Mouse (Mus musculus): ENCODE data around the gene Sept11. TPM values are rescaled to one million over a fixed set of nuclear protein-coding genes. Genes with fewer than 3 reads are reported as not detected.

The Sept11 gene
- total and polyA plus RNA-seq, 3 experiments = 34.9 to 245 (median 87.2) TPM

DNA sequence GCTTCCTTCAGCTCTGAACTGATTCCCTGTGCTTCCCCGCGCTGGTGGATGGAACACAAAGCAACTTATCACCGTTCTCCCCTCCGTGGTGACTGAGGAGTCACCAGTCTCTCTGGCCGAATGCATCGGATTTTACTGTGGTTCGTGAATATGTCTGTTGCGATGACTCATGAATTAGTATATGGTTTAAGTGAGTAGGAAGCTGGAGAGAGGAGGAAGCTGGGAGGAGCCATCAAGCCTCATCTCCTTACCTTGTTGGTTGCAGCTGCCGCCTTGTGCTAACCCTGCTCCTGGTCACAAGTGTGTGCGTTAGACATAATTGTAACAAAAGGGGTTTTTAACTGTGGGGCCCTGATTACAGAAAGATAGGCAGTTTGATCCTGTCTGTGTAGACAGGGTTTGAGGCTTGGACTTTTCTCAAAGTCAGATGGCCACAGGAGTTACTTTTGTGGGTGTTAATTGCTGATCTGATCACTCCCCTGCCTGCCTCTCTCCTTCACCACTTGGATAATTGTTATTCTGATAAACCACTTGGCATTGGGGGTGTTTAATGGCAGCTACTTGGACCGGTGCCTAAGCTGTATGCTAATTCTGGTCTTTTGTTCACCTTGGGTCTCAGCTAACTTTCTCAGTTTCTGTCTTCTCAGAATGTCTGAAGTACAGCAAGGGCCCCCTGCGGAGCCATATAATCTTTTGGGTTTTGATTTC, 33.1 kb downstream of the Sept11 start:
- Histone ChIP-seq H3K79me2 (ENCODE audit: control insufficient read depth, insufficient read depth, low read length, poor library complexity) (peaks cover 50% of the 10 kb centered on the region), H3K9ac (ENCODE audit: control insufficient read depth, low read depth, low read length, poor library complexity, severe bottlenecking) (no peak overlapping the region), H3K36me3 (ENCODE audit: control insufficient read depth in 1 of 2, insufficient read depth in 2 of 2, low read length in 2 of 2) (peaks cover 0 to 29% of the 10 kb centered on the region in 2 experiments; a peak in 3 of 4 replicates), H3K9me3 (replicated peaks; ENCODE audit: insufficient read depth, low read length) (no peaks in the 10 kb centered on the region), H3K4me1 (ENCODE audit: control insufficient read depth in 1 of 2, insufficient read depth in 2 of 2, low read length in 2 of 2) (peaks cover 12 to 23% of the 10 kb centered on the region in 2 experiments), H3K27me3 (ENCODE audit: control insufficient read depth in 1 of 2, insufficient read depth in 2 of 2, low read length in 2 of 2) (no peaks in the 10 kb centered on the region), H3K27ac (ENCODE audit: control insufficient read depth, low read depth, low read length) (no peak overlapping the region), H3K4me3 (ENCODE audit: control insufficient read depth in 1 of 2, insufficient read depth in 1 of 2, low read depth in 2 of 2, low read length in 2 of 2) (no peak overlapping the region)
- peak; percentile 39 for DNase-seq (ENCODE audit: low read depth, low spot score)
- TF ChIP-seq MXI1 (IDR thresholded peaks at IDR 0.05; ENCODE audit: low read depth, low read length) (no peak), E2F4 (IDR thresholded peaks at IDR 0.05; ENCODE audit: borderline replicate concordance, low read depth, low read length) (no peak), RAD21 (IDR thresholded peaks at IDR 0.05; ENCODE audit: low read depth, low read length) (no peak), NELFE (IDR thresholded peaks at IDR 0.05; ENCODE audit: low read depth, low read length) (no peak), MAZ (IDR thresholded peaks at IDR 0.05; ENCODE audit: low read depth, low read length) (no peak), ZC3H11A (IDR thresholded peaks at IDR 0.05; ENCODE audit: low read depth, low read length) (no peak), USF2 (IDR thresholded peaks at IDR 0.05; ENCODE audit: borderline replicate concordance in 1 of 2, insufficient read depth in 1 of 2, low read depth in 1 of 2, low read length in 2 of 2) (no peak), MAFK (IDR thresholded peaks at IDR 0.05; ENCODE audit: borderline replicate concordance, low read depth, low read length) (no peak), TCF12 (IDR thresholded peaks at IDR 0.05; ENCODE audit: low read depth, low read length) (no peak), ZNF384 (IDR thresholded peaks at IDR 0.05; ENCODE audit: low read depth, low read length) (no peak), SMC3 (IDR thresholded peaks at IDR 0.05; ENCODE audit: low read depth, low read length) (no peak), POLR2AphosphoS2 (IDR thresholded peaks at IDR 0.05; ENCODE audit: low read length) (no peak), SIN3A (IDR thresholded peaks at IDR 0.05; ENCODE audit: low read length) (no peak), MYB (IDR thresholded peaks at IDR 0.05; ENCODE audit: low read depth, low read length) (no peak), ELF1 (IDR thresholded peaks at IDR 0.05; ENCODE audit: low read depth, low read length) (no peak), MAX (IDR thresholded peaks at IDR 0.05; ENCODE audit: low read length) (no peak), POLR2AphosphoS5 (IDR thresholded peaks at IDR 0.05; ENCODE audit: borderline replicate concordance, low read depth, low read length) (no peak)

GRCm38 (mm10) chr5:93126930-93127562, 33.8 kb downstream of the Sept11 start:
- Histone ChIP-seq H3K9ac (ENCODE audit: control insufficient read depth, low read depth, low read length, poor library complexity, severe bottlenecking) (no peak overlapping the region), H3K9me3 (replicated peaks; ENCODE audit: insufficient read depth, low read length) (no peaks in the 10 kb centered on the region), H3K79me2 (ENCODE audit: control insufficient read depth, insufficient read depth, low read length, poor library complexity) (peaks cover 47% of the 10 kb centered on the region), H3K4me1 (ENCODE audit: control insufficient read depth in 1 of 2, insufficient read depth in 2 of 2, low read length in 2 of 2) (peaks cover 12 to 24% of the 10 kb centered on the region in 2 experiments), H3K27ac (ENCODE audit: control insufficient read depth, low read depth, low read length) (peak overlapping the region; percentile 19; the same call in 1 of the 2 replicates), H3K27me3 (ENCODE audit: control insufficient read depth in 1 of 2, insufficient read depth in 2 of 2, low read length in 2 of 2) (no peaks in the 10 kb centered on the region), H3K4me3 (ENCODE audit: control insufficient read depth in 1 of 2, insufficient read depth in 1 of 2, low read depth in 2 of 2, low read length in 2 of 2) (no peak overlapping the region), H3K36me3 (ENCODE audit: control insufficient read depth in 1 of 2, insufficient read depth in 2 of 2, low read length in 2 of 2) (peaks cover 0 to 30% of the 10 kb centered on the region in 2 experiments; a peak in 3 of 4 replicates)
- no peak for DNase-seq (ENCODE audit: low read depth, low spot score)
- TF ChIP-seq GABPA (IDR thresholded peaks at IDR 0.05; ENCODE audit: low read depth, low read length) (no peak), ELF1 (IDR thresholded peaks at IDR 0.05; ENCODE audit: low read depth, low read length) (no peak), MEF2A (IDR thresholded peaks at IDR 0.05; ENCODE audit: extremely low read depth, insufficient replicate concordance, low read depth, low read length, poor library complexity, severe bottlenecking) (no peak), EP300 (IDR thresholded peaks at IDR 0.05; ENCODE audit: low read depth in 1 of 2, low read length in 2 of 2) (no peak), JUND (IDR thresholded peaks at IDR 0.05; ENCODE audit: low read depth, low read length) (no peak), MAFK (IDR thresholded peaks at IDR 0.05; ENCODE audit: borderline replicate concordance, low read depth, low read length) (no peak), RCOR1 (IDR thresholded peaks at IDR 0.05; ENCODE audit: low read depth, low read length) (no peak), CHD2 (IDR thresholded peaks at IDR 0.05; ENCODE audit: low read length) (no peak), KAT2A (conservative IDR thresholded peaks at IDR 0.05; ENCODE audit: low read depth, low read length) (no peak), BHLHE40 (IDR thresholded peaks at IDR 0.05; ENCODE audit: borderline replicate concordance, low read depth, low read length) (no peak), CHD1 (IDR thresholded peaks at IDR 0.05; ENCODE audit: low read depth, low read length) (no peak), POLR2A (IDR thresholded peaks at IDR 0.05; ENCODE audit: control insufficient read depth in 1 of 2, insufficient read depth in 1 of 2, low read depth in 1 of 2, low read length in 2 of 2, poor library complexity in 1 of 2) (no peak)

Data from MEL (cell line).